Mouse (Mus musculus) adrenal gland, adult 18-20 months (tissue): ENCODE measurements at regions not wholly inside any gene's neighbourhood (a gene's known extent, or its start where the extent isn't known, plus 50 kb on each side); places are given as distances from the start of the nearest gene placed in this dataset.
A peak's percentile ranks its signal among the peaks of the same experiment; 100 is the strongest.

Source experiments
- DNase-seq, 2 experiments: peaks; one replicate each; pipeline ENCODE4 v3.0.0; 2021 to 2022; ENCODE audit warnings: low spot score in 2 of 2

GRCm38 (mm10) chr1:182071922-182072321, 52.1 kb upstream of the Enah start:
- DNase-seq: peak in 1 of 2 experiments; percentile 24

GRCm38 (mm10) chr1:182073180-182073579, 51.4 kb upstream of the Srp9 start:
- DNase-seq: no peak

GRCm38 (mm10) chr1:182074265-182074664, 50.3 kb upstream of the Srp9 start:
- no peak for DNase-seq
